Mouse (Mus musculus): ENCODE measurements at regions not wholly inside any gene's neighbourhood (a gene's known extent, or its start where the extent isn't known, plus 50 kb on each side); places are given as distances from the start of the nearest gene placed in this dataset.

GRCm38 (mm10) chr8:6481966-6482365, 1376.8 kb upstream of the Slc10a2 start:
- Histone ChIP-seq H3K4me1 (ENCODE audit: control insufficient read depth in 1 of 2, insufficient read depth in 2 of 2) (no peaks in the 10 kb centered on the region), H3K4me2 (ENCODE audit: insufficient read depth, low read depth, poor library complexity, severe bottlenecking) (no peak overlapping the region), H3K36me3 (replicated peaks in 1 of 2; ENCODE audit: control insufficient read depth in 1 of 2, insufficient read depth in 1 of 2, low read length in 1 of 2) (no peaks in the 10 kb centered on the region), H3K27me3 (replicated peaks) (no peaks in the 10 kb centered on the region), H3K9me3 (replicated peaks; ENCODE audit: low read length) (peaks cover 11% of the 10 kb centered on the region), H3K27ac (ENCODE audit: insufficient read depth, low read depth) (no peak overlapping the region), H3K4me3 (replicated peaks in 1 of 3; ENCODE audit: low read depth in 2 of 3, low read length in 2 of 3, poor library complexity in 1 of 3) (no peak overlapping the region), H3K9ac (ENCODE audit: insufficient read depth, low read depth) (no peak overlapping the region), H3K79me2 (replicated peaks; ENCODE audit: control insufficient read depth, extremely low read depth, insufficient read depth, poor library complexity, severe bottlenecking) (no peaks in the 10 kb centered on the region)
- DNase-seq (ENCODE audit: extremely low read depth), result no peak
- in situ Hi-C loops (cut with MboI; ENCODE audit: low pct_ligation_motif_present, low pct_unique_long_range_greater_than_20kb, low sequenced_read_pairs) (no loop called here), dilution Hi-C loops (cut with MboI; ENCODE audit: extremely low pct_ligation_motif_present, extremely low pct_unique_long_range_greater_than_20kb, low sequenced_read_pairs) (no loop called here)
- TF ChIP-seq CHD1 (IDR thresholded peaks at IDR 0.05; ENCODE audit: low read depth, low read length), result no peak
- TF ChIP-seq JUND (conservative IDR thresholded peaks at IDR 0.05; ENCODE audit: low read depth, low read length), result no peak
- no peak for TF ChIP-seq CTCF (conservative IDR thresholded peaks at IDR 0.05 in 1 of 2, IDR thresholded peaks at IDR 0.05 in 1 of 2; ENCODE audit: low read depth in 2 of 2, low read length in 2 of 2)
- TF ChIP-seq JUN (IDR thresholded peaks at IDR 0.05; ENCODE audit: insufficient read depth, low read depth, low read length), result no peak
- no peak for TF ChIP-seq TCF12 (IDR thresholded peaks at IDR 0.05; ENCODE audit: low read depth, low read length)
- no peak for TF ChIP-seq MAX (IDR thresholded peaks at IDR 0.05; ENCODE audit: low read length)
- no peak for TF ChIP-seq ETS1 (conservative IDR thresholded peaks at IDR 0.05; ENCODE audit: low read depth, low read length)

DNA sequence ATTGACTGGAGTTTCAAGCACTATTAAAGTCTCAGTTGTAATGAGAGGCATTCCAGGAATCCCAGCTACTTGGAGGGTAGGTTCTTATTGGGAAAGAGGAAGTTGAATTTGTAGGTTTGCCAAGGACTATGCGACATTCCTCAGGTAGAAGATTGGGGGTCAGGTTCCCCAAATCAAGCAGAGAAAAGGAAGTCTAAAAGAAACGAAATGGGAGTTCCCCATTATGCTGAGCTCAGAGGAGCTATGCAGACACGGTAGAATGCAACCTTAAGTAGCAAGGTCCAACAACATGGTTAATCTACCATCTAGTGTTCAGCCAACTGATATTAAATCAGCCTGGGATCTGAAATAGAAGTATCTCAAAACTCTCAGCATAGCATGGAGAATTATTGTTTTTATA, 1365.9 kb upstream of the Slc10a2 start:
- DNase-seq (ENCODE audit: extremely low read depth), result no peak
- H3K9ac ChIP-seq (ENCODE audit: insufficient read depth, low read depth), result no peak overlapping the region
- peaks cover 8% of the 10 kb centered on the region for H3K9me3 ChIP-seq (replicated peaks; ENCODE audit: low read length)
- dilution Hi-C loops (cut with MboI; ENCODE audit: extremely low pct_ligation_motif_present, extremely low pct_unique_long_range_greater_than_20kb, low sequenced_read_pairs), result no loop called here
- H3K36me3 ChIP-seq (replicated peaks in 1 of 2; ENCODE audit: control insufficient read depth in 1 of 2, insufficient read depth in 1 of 2, low read length in 1 of 2), result no peaks in the 10 kb centered on the region
- in situ Hi-C loops (cut with MboI; ENCODE audit: low pct_ligation_motif_present, low pct_unique_long_range_greater_than_20kb, low sequenced_read_pairs), result no loop called here
- H3K27me3 ChIP-seq (replicated peaks), result no peaks in the 10 kb centered on the region
- H3K4me2 ChIP-seq (ENCODE audit: insufficient read depth, low read depth, poor library complexity, severe bottlenecking), result no peak overlapping the region
- no peak overlapping the region for H3K27ac ChIP-seq (ENCODE audit: insufficient read depth, low read depth)
- H3K4me3 ChIP-seq (replicated peaks in 1 of 3; ENCODE audit: low read depth in 2 of 3, low read length in 2 of 3, poor library complexity in 1 of 3), result no peak overlapping the region
- no peak for TF ChIP-seq SIN3A (IDR thresholded peaks at IDR 0.05; ENCODE audit: low read length)
- TF ChIP-seq POLR2A (IDR thresholded peaks at IDR 0.05; ENCODE audit: low read depth, low read length), result no peak
- no peak for TF ChIP-seq GABPA (IDR thresholded peaks at IDR 0.05; ENCODE audit: insufficient replicate concordance, low read depth, low read length)
- no peak for TF ChIP-seq USF2 (conservative IDR thresholded peaks at IDR 0.05; ENCODE audit: low read depth, low read length)
- TF ChIP-seq BHLHE40 (IDR thresholded peaks at IDR 0.05; ENCODE audit: low read depth, low read length), result no peak
- no peak for TF ChIP-seq MXI1 (IDR thresholded peaks at IDR 0.05; ENCODE audit: low read depth, low read length)
- no peak for TF ChIP-seq TCF12 (IDR thresholded peaks at IDR 0.05; ENCODE audit: low read depth, low read length)
- TF ChIP-seq ELF1 (IDR thresholded peaks at IDR 0.05; ENCODE audit: low read depth, low read length), result no peak
- no peaks in the 10 kb centered on the region for H3K4me1 ChIP-seq (ENCODE audit: control insufficient read depth in 1 of 2, insufficient read depth in 2 of 2)
- no peaks in the 10 kb centered on the region for H3K79me2 ChIP-seq (replicated peaks; ENCODE audit: control insufficient read depth, extremely low read depth, insufficient read depth, poor library complexity, severe bottlenecking)

GRCm38 (mm10) chr8:6456553-6457180, 1351.5 kb upstream of the Slc10a2 start:
- Histone ChIP-seq H3K36me3 (replicated peaks in 1 of 2; ENCODE audit: control insufficient read depth in 1 of 2, insufficient read depth in 1 of 2, low read length in 1 of 2) (no peaks in the 10 kb centered on the region), H3K79me2 (replicated peaks; ENCODE audit: control insufficient read depth, extremely low read depth, insufficient read depth, poor library complexity, severe bottlenecking) (no peaks in the 10 kb centered on the region), H3K4me1 (ENCODE audit: control insufficient read depth in 1 of 2, insufficient read depth in 2 of 2) (no peaks in the 10 kb centered on the region), H3K4me3 (replicated peaks in 1 of 3; ENCODE audit: low read depth in 2 of 3, low read length in 2 of 3, poor library complexity in 1 of 3) (no peak overlapping the region), H3K27me3 (replicated peaks) (no peaks in the 10 kb centered on the region), H3K27ac (ENCODE audit: insufficient read depth, low read depth) (no peak overlapping the region), H3K9me3 (replicated peaks; ENCODE audit: low read length) (peaks cover 10% of the 10 kb centered on the region), H3K9ac (ENCODE audit: insufficient read depth, low read depth) (no peak overlapping the region), H3K4me2 (ENCODE audit: insufficient read depth, low read depth, poor library complexity, severe bottlenecking) (no peak overlapping the region)
- DNase-seq (ENCODE audit: extremely low read depth), result no peak
- dilution Hi-C loops (cut with MboI; ENCODE audit: extremely low pct_ligation_motif_present, extremely low pct_unique_long_range_greater_than_20kb, low sequenced_read_pairs), result no loop called here
- in situ Hi-C loops (cut with MboI; ENCODE audit: low pct_ligation_motif_present, low pct_unique_long_range_greater_than_20kb, low sequenced_read_pairs), result no loop called here
- no peak for TF ChIP-seq UBTF (IDR thresholded peaks at IDR 0.05; ENCODE audit: low read depth, low read length)
- no peak for TF ChIP-seq MAFK (IDR thresholded peaks at IDR 0.05; ENCODE audit: insufficient replicate concordance, low read length)
- no peak for TF ChIP-seq MAX (IDR thresholded peaks at IDR 0.05; ENCODE audit: low read length)
- no peak for TF ChIP-seq JUN (IDR thresholded peaks at IDR 0.05; ENCODE audit: insufficient read depth, low read depth, low read length)
- no peak for TF ChIP-seq KAT2A (IDR thresholded peaks at IDR 0.05; ENCODE audit: insufficient replicate concordance, low read length)
- TF ChIP-seq MYC (IDR thresholded peaks at IDR 0.05; ENCODE audit: low read depth, low read length), result no peak
- TF ChIP-seq GABPA (IDR thresholded peaks at IDR 0.05; ENCODE audit: insufficient replicate concordance, low read depth, low read length), result no peak
- no peak for TF ChIP-seq ZNF384 (IDR thresholded peaks at IDR 0.05; ENCODE audit: low read depth, low read length)
- TF ChIP-seq PAX5 (IDR thresholded peaks at IDR 0.05; ENCODE audit: low read length), result no peak
- TF ChIP-seq TCF12 (IDR thresholded peaks at IDR 0.05; ENCODE audit: low read depth, low read length), result no peak
- TF ChIP-seq HCFC1 (IDR thresholded peaks at IDR 0.05; ENCODE audit: low read depth, low read length), result no peak
- no peak for TF ChIP-seq POLR2AphosphoS2 (IDR thresholded peaks at IDR 0.05; ENCODE audit: low read depth, low read length)
- TF ChIP-seq SIN3A (IDR thresholded peaks at IDR 0.05; ENCODE audit: low read length), result no peak
- TF ChIP-seq NELFE (IDR thresholded peaks at IDR 0.05; ENCODE audit: low read depth, low read length), result no peak
- TF ChIP-seq MEF2A (IDR thresholded peaks at IDR 0.05; ENCODE audit: borderline replicate concordance, low read depth, low read length), result no peak
- no peak for TF ChIP-seq RAD21 (IDR thresholded peaks at IDR 0.05; ENCODE audit: low read depth, low read length)
- TF ChIP-seq POLR2A (IDR thresholded peaks at IDR 0.05; ENCODE audit: low read depth, low read length), result no peak
- no peak for TF ChIP-seq CTCF (conservative IDR thresholded peaks at IDR 0.05 in 1 of 2, IDR thresholded peaks at IDR 0.05 in 1 of 2; ENCODE audit: low read depth in 2 of 2, low read length in 2 of 2)
